Mouse (Mus musculus) forebrain, embryonic 14.5 days (tissue): ENCODE results near the gene Kdelr3. TPM values are rescaled to one million over a fixed set of nuclear protein-coding genes. Genes with fewer than 3 reads are reported as not detected.

Experiments used
- ATAC-seq: fragments of 200-750 bp; cut with Nextera tagmentation; 2 replicates; pipeline ENCODE4 v1.8.0; 2017; ENCODE audit warnings: mild to moderate bottlenecking, moderate library complexity
- DNase-seq: peaks from one replicate; pipeline ENCODE4 v3.0.0-alpha.2; 2015; ENCODE audit warnings: low spot score
- H3K27ac ChIP-seq: fragments of 300-500 bp; sonication (generic); 2 replicates; pipeline ENCODE4 v1.5.1; 2014; ENCODE audit warnings: low read depth, mild to moderate bottlenecking, control low read depth, low read length, moderate library complexity
- H3K27me3 ChIP-seq: fragments of 300-500 bp; sonication (generic); replicated peaks from 2 replicates; pipeline ENCODE4 v1.6.1; 2014; ENCODE audit warnings: low read length, control low read depth, mixed read lengths; ENCODE audit not compliant: control insufficient read depth, insufficient read depth
- H3K36me3 ChIP-seq: fragments of 300-500 bp; sonication (generic); 2 replicates; pipeline ENCODE4 v1.6.1; 2014; ENCODE audit warnings: low read length, control low read depth; ENCODE audit not compliant: control insufficient read depth, insufficient read depth
- H3K4me1 ChIP-seq: fragments of 300-500 bp; sonication (generic); 2 replicates; pipeline ENCODE4 v1.6.1; 2014; ENCODE audit warnings: antibody characterized with exemption, low read length, control low read depth; ENCODE audit not compliant: control insufficient read depth, insufficient read depth
- H3K4me2 ChIP-seq: fragments of 300-500 bp; sonication (generic); 2 replicates; pipeline ENCODE4 v1.6.1; 2014; ENCODE audit warnings: mild to moderate bottlenecking, control low read depth, low read length
- H3K4me3 ChIP-seq: fragments of 300-500 bp; sonication (generic); 2 replicates; pipeline ENCODE4 v1.5.1; 2014; ENCODE audit warnings: low read depth, low read length, control low read depth
- H3K9ac ChIP-seq: fragments of 300-500 bp; sonication (generic); 2 replicates; pipeline ENCODE4 v1.6.1; 2014; ENCODE audit warnings: mild to moderate bottlenecking, low read length, control low read depth, moderate library complexity
- H3K9me3 ChIP-seq: fragments of 300-500 bp; sonication (generic); replicated peaks from 2 replicates; pipeline ENCODE4 v1.6.1; 2016; ENCODE audit warnings: low read length, control low read depth, mixed read lengths; ENCODE audit not compliant: control insufficient read depth
- WGBS: fragments of 180-500 bp; shearing (Covaris S2); extraction: QIAGEN DNeasy Blood & Tissue Kit; methylation state at CpG from one replicate; pipeline ENCODE4 v1.1.7; 2014; 5-methylcytosine and 5-hydroxymethylcytosine counted together
- polyA plus RNA-seq: library from polyadenylated mRNA; unstranded; fragments of >200 nt; fragmentation: Nextera tagmentation; extraction: Ambion mirVana; gene quantifications from 2 replicates; pipeline ENCODE4 v1.2.1, GENCODE M21; 2014

The Kdelr3 gene
- 6.8 and 8.4 TPM in 2 replicates for polyA plus RNA-seq

DNA sequence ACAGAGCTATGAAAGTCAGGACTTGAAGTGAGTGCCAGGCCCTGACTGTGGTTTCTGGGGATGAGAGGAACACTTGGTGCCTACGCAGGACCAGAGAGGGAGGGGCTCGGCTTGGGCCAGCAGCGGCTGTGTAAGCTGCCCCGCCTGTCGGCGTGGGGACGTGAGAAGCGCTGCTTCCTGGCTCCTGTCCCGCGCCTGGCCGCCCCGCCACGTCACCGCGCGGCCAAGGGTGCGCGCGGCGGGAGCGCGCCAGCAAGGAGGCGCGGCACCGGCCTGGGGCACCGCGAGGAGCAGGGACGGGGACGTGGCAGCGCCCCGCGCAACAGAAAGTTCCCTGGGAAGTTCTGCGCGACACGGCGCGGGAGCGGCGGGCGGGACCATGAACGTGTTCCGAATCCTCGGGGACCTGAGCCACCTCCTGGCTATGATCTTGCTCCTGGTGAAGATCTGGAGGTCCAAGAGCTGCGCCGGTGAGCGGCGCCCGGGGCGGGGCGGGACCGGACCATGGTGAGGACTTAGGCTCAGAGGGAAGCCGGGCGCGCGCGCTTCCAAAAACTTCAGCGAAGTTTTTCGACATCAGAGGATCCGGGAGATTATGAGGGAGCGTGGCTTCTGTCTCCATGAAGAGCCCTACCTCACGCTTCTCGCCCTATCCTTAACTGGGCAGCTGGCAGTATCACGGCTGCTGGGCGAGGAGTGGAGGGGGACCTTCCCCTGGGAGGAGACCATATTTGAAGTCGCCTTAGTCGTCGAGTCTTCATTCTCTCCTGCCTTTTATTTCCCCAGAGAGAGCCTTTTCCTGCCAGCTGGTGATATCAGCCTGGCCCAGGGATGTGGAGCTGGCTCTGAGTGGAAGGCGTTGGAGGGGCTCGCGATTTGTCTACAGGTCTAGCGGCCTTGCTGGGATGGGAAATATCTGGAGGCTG is at the start of gene Kdelr3:
Gene Kdelr3, plus strand, starts transcription at position 241 of the 926 bp plus-strand sequence.
- 1% methylated on average over 71 of the region's 71 CpGs for WGBS
- Histone ChIP-seq H3K27me3 (peaks cover 53% of the 10 kb centered on the region), H3K9me3 (no peaks in the 10 kb centered on the region), H3K27ac (no peak within 1 kb of the TSS), H3K4me1 (peaks cover 11% of the 10 kb centered on the region), H3K4me2 (peak within 1 kb of the TSS; percentile 81), H3K4me3 (peak within 1 kb of the TSS; percentile 41), H3K36me3 (no peaks in the 10 kb centered on the region), H3K9ac (peak within 1 kb of the TSS; percentile 48)
- DNase-seq (peak; percentile 58), ATAC-seq (peak; percentile 49; the same call in 1 of the 2 replicates)

DNA sequence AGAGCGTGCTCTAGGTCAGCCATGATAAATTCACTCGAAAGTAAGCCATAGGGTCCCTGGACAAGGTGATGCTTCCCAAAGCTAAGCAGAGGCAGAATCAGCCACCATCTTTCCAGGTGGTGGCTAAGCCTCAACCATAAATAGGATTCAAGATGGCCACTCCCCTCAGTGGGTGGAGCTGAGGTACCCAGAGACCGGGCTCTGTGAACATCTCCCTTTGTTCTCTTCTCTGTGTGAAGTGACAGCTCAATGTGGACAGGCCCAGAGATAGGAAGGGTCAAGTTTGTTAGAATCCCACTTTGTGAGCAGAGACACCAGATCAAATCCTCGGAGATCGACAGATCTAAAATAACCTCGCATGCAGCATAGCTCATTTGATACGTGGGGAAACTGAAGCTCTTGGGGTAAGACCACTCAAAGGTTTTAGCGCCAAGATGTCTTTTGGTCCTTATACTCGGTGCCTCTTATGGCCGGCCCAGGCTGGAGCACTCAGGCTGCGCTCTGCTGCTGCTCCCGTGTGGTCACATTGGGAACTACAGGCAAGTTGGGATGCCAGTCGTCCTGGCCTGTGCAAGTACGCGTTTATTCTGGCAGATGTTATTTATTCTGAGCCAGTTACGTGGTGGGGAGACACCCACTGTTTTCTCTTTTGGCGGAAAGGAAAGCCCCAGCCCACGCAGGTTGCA is 49.5 kb upstream of the Kdelr3 start:
- WGBS: 8% methylated on average over 18 of the region's 18 CpGs
- H3K27ac ChIP-seq: no peak overlapping the region
- H3K4me2 ChIP-seq: no peak overlapping the region
- H3K4me3 ChIP-seq: no peak overlapping the region
- H3K27me3 ChIP-seq: no peaks in the 10 kb centered on the region
- H3K36me3 ChIP-seq: no peaks in the 10 kb centered on the region
- ATAC-seq: peak; percentile 93
- H3K4me1 ChIP-seq: peaks cover 5% of the 10 kb centered on the region; the same call in 1 of the 2 replicates
- H3K9me3 ChIP-seq: no peaks in the 10 kb centered on the region
- peak; percentile 88 for DNase-seq
- no peak overlapping the region for H3K9ac ChIP-seq

DNA sequence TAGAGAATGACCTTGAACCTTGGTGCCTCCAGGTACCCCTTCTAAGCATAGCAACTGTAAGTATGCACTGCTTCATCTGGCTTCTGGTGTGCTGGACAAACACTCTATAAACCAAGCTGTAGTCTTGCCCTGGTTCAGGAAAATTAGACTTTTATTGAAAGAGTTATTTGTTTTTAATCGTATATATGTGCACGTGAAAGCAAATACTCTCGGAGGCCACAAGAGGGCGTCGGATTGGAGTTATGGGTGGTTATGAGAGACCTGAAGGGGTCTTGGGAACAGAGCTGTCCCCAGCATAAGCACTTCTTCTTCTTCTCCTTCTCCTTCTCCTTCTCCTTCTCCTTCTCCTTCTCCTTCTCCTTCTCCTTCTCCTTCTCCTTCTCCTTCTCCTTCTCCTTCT is 46.6 kb upstream of the Kdelr3 start:
- H3K27me3 ChIP-seq: no peaks in the 10 kb centered on the region
- 64% methylated on average over 5 of the region's 5 CpGs for WGBS
- no peak overlapping the region for H3K4me2 ChIP-seq
- H3K9ac ChIP-seq: no peak overlapping the region
- ATAC-seq: no peak
- H3K27ac ChIP-seq: no peak overlapping the region
- DNase-seq: no peak
- peaks cover 5% of the 10 kb centered on the region; the same call in 1 of the 2 replicates for H3K4me1 ChIP-seq
- no peaks in the 10 kb centered on the region for H3K36me3 ChIP-seq
- no peak overlapping the region for H3K4me3 ChIP-seq
- no peaks in the 10 kb centered on the region for H3K9me3 ChIP-seq

DNA sequence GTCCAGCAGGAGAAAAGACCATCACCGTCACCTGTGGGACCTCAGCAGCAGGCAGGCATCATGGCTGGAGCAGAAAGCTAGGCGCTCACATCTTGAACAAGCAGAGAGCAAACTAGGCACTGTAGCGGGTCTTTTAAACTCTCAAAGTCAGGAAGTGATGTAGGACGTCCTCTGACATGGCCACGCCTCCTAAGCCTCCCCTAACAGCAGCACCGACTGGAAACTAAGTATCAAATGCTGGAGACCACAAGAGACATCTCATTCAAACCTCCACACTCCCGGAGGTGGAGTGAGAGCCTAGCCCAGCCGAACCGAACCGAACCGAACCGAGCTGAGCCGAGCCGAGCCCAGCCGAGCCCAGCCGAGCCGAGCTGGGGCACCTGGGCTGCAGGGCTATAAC is 45.6 kb upstream of the Kdelr3 start:
- Histone ChIP-seq H3K36me3 (no peaks in the 10 kb centered on the region), H3K4me3 (no peak overlapping the region), H3K27ac (no peak overlapping the region), H3K4me1 (peaks cover 5% of the 10 kb centered on the region; the same call in 1 of the 2 replicates), H3K27me3 (no peaks in the 10 kb centered on the region), H3K4me2 (peak overlapping the region; percentile 28), H3K9ac (no peak overlapping the region), H3K9me3 (no peaks in the 10 kb centered on the region)
- ATAC-seq (no peak), DNase-seq (peak; percentile 41)
- 34% methylated on average over 17 of the region's 17 CpGs for WGBS

DNA sequence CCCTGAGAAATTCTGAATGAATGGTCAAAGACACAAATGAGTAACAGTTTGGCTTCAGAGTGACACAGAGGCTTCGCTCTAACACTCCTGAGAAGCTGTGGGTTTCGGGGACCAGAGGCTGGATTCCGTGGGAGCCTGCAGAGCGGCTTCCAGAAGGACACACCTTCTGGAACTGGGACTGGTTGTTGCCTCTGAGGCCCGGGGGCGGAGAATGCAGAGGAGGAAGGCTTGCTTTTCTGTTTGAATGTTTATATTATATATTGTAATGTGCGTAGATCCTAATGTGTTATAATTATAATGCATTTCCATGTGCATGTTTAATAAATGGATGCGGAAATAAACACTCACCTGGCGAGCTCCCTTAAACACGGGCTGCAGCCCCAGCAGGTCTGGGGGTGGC is 45.1 kb upstream of the Kdelr3 start:
- ATAC-seq (no peak), DNase-seq (no peak)
- Histone ChIP-seq H3K27ac (no peak overlapping the region), H3K9ac (no peak overlapping the region), H3K4me3 (no peak overlapping the region), H3K9me3 (no peaks in the 10 kb centered on the region), H3K27me3 (no peaks in the 10 kb centered on the region), H3K36me3 (no peaks in the 10 kb centered on the region), H3K4me1 (peaks cover 5% of the 10 kb centered on the region; the same call in 1 of the 2 replicates), H3K4me2 (peak overlapping the region; percentile 28)
- WGBS: 49% methylated on average over 10 of the region's 10 CpGs

DNA sequence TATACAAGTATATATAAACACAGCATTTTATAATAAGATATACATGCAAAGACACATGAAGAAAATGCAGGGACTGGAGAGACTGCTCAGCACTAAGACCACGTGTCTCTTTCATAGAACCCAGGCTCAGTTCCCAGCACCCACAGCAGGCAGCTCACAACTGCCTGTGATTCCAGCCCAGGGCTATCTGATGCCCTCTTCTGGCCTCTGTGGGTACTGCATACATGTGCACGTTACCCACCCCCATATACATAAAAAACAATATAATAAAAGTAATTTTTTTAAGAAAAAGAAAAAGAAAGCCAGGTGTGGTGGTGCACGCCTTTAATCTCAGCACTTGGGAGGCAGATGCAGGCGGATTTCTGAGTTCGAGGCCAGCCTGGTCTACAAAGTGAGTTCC is 43.2 kb upstream of the Kdelr3 start:
- Histone ChIP-seq H3K4me1 (peaks cover 5% of the 10 kb centered on the region; the same call in 1 of the 2 replicates), H3K36me3 (no peaks in the 10 kb centered on the region), H3K9ac (no peak overlapping the region), H3K4me3 (no peak overlapping the region), H3K27me3 (no peaks in the 10 kb centered on the region), H3K27ac (no peak overlapping the region), H3K9me3 (no peaks in the 10 kb centered on the region), H3K4me2 (no peak overlapping the region)
- ATAC-seq (no peak), DNase-seq (no peak)
- WGBS: 84% methylated on average over 5 of the region's 5 CpGs

DNA sequence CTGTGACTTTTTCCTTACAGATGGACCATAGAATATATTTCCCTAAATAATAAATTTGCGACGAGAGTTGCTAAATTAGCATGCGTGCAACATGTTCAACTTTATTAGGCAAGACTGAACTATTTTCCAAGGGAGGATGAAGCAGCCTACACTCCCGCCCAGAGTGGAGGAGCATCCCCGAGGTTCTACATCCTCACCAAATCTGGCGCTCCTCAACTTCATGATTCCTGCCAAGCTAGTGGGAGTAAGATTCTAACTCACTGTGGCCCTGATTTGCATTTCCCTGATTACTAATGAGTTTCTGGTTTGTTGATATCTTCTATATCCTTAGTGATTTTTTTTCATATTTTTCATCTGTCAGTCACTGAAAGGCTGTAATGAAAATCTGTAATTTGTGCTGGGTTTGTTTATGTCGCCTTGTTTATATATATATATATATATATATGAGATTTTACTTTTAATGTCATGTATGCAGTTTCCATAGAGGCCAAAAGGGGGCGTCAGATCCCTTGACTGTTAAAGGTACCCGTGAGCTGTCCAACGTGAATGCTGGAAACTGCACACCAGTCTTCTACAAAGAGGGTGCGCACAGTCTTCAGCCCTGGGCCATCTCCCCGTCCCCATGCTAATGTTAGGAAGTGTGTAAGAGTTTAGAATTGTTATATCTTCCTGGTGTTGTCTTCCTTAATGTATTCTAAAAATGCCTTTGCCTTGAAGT is 42.4 kb upstream of the Kdelr3 start:
- Histone ChIP-seq H3K9me3 (no peaks in the 10 kb centered on the region), H3K4me1 (peaks cover 5% of the 10 kb centered on the region; the same call in 1 of the 2 replicates), H3K36me3 (no peaks in the 10 kb centered on the region), H3K27ac (no peak overlapping the region), H3K9ac (no peak overlapping the region), H3K4me3 (no peak overlapping the region), H3K4me2 (no peak overlapping the region), H3K27me3 (no peaks in the 10 kb centered on the region)
- no peak for DNase-seq
- ATAC-seq: no peak
- 56% methylated on average over 12 of the region's 12 CpGs for WGBS

DNA sequence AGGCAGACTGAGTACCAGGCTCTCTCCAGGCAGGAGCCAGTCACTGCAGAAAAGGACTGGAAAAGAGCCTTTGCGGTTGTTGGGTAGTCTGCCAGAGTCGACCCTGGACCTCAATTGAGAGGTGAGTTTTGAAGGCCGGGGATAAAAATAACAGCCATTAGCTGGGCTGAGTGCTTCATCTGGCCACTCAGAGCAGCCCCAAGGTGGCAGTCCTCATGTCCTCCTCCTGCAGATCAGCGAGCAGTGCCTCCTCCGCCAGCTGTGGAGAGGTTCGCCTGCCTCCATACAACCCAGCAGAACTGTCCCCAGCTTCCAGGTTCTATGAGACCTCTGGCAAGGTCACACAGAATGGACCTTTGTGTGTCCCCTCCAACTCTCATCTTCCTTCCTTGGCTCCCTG is 39.0 kb upstream of the Kdelr3 start:
- WGBS: 58% methylated on average over 6 of the region's 6 CpGs
- Histone ChIP-seq H3K4me1 (no peaks in the 10 kb centered on the region), H3K27ac (no peak overlapping the region), H3K36me3 (no peaks in the 10 kb centered on the region), H3K27me3 (no peaks in the 10 kb centered on the region), H3K4me2 (no peak overlapping the region), H3K9me3 (no peaks in the 10 kb centered on the region), H3K4me3 (no peak overlapping the region), H3K9ac (no peak overlapping the region)
- DNase-seq (no peak), ATAC-seq (no peak)
